Mouse (Mus musculus) stomach, embryonic 14.5 days (tissue): ENCODE results near the gene Med19. TPM values are rescaled to one million over a fixed set of nuclear protein-coding genes. Genes with fewer than 3 reads are reported as not detected.

Source experiments
- ATAC-seq: fragments of 200-750 bp; cut with Nextera tagmentation; 2 replicates; pipeline ENCODE4 v1.8.0; 2017; ENCODE audit warnings: low read depth, moderate TSS enrichment; ENCODE audit not compliant: insufficient number of reproducible peaks, insufficient read depth, low FRiP score
- H3K27ac ChIP-seq: fragments of 300-500 bp; sonication (generic); 2 replicates; pipeline ENCODE4 v1.5.1; 2014; ENCODE audit warnings: mild to moderate bottlenecking, low read length, moderate library complexity, mixed read lengths
- H3K27me3 ChIP-seq: fragments of 300-500 bp; sonication (generic); 2 replicates; pipeline ENCODE4 v1.6.1; 2014; ENCODE audit warnings: low read length, control low read depth, mixed read lengths; ENCODE audit not compliant: control insufficient read depth, insufficient read depth
- H3K36me3 ChIP-seq: fragments of 300-500 bp; sonication (generic); 2 replicates; pipeline ENCODE4 v1.6.1; 2014; ENCODE audit warnings: mild to moderate bottlenecking, control low read depth, low read length, moderate library complexity, mixed read lengths; ENCODE audit not compliant: control insufficient read depth, insufficient read depth
- H3K4me1 ChIP-seq: fragments of 300-500 bp; sonication (generic); 2 replicates; pipeline ENCODE4 v1.6.1; 2014; ENCODE audit warnings: low read length, control low read depth, mixed read lengths; ENCODE audit not compliant: control insufficient read depth, insufficient read depth
- H3K4me2 ChIP-seq: fragments of 300-500 bp; sonication (generic); replicated peaks from 2 replicates; pipeline ENCODE4 v1.6.1; 2014; ENCODE audit warnings: low read depth, low read length, control low read depth
- H3K4me3 ChIP-seq: fragments of 300-500 bp; sonication (generic); 2 replicates; pipeline ENCODE4 v1.5.1; 2014; ENCODE audit warnings: low read depth, low read length, control low read depth
- H3K9ac ChIP-seq: fragments of 300-500 bp; sonication (generic); replicated peaks from 2 replicates; pipeline ENCODE4 v1.6.1; 2014; ENCODE audit warnings: low read depth, mild to moderate bottlenecking, control low read depth, low read length, moderate library complexity, mixed read lengths
- H3K9me3 ChIP-seq: fragments of 300-500 bp; sonication (generic); 2 replicates; pipeline ENCODE4 v1.6.1; 2016; ENCODE audit warnings: low read depth, low read length, control low read depth; ENCODE audit not compliant: control insufficient read depth
- WGBS: fragments of 180-500 bp; shearing (Covaris S2); extraction: QIAGEN DNeasy Blood & Tissue Kit; methylation state at CpG from one replicate; pipeline ENCODE4 v1.1.7; 2014; 5-methylcytosine and 5-hydroxymethylcytosine counted together
- polyA plus RNA-seq: library from polyadenylated mRNA; unstranded; fragments of >200 nt; fragmentation: Nextera tagmentation; extraction: Ambion mirVana; gene quantifications from 2 replicates; pipeline ENCODE4 v1.2.1, GENCODE M21; 2014

Med19 gene
- polyA plus RNA-seq, 1 experiment from 2014 or later = 38.3 TPM

DNA sequence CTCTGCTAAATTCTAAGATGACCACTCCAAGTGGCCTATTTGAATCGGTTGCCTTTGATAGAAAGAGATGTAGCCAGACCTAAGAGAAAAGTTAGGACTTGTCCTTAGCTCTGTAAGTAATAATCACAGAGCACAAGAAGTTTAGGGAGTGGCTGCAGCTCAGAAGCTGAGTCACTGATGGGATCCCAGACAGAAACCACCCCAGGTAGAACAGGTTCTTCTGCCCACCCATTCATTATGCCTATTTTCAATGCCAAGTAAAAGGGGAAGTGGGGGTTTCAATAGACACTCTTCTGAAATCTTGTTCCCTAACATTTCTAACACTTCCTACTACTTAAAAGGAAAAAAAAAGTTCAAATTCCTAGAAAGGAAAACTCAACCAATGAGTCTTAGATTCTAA, 27.1 kb downstream of the Med19 start:
- Histone ChIP-seq H3K4me3 (no peak overlapping the region), H3K9ac (no peak overlapping the region), H3K27me3 (no peaks in the 10 kb centered on the region), H3K9me3 (no peaks in the 10 kb centered on the region), H3K4me1 (0 out of 2 replicates have a peak, but pooled peaks cover 4% of the 10 kb centered on the region), H3K36me3 (peaks cover 40% of the 10 kb centered on the region), H3K27ac (peak overlapping the region; percentile 63; the same call in 1 of the 2 replicates), H3K4me2 (no peak overlapping the region)
- ATAC-seq = 0 out of 2 replicates have a peak, but pooled peaks have one; percentile 23
- 73% methylated on average over 1 of the region's 1 CpGs for WGBS

DNA sequence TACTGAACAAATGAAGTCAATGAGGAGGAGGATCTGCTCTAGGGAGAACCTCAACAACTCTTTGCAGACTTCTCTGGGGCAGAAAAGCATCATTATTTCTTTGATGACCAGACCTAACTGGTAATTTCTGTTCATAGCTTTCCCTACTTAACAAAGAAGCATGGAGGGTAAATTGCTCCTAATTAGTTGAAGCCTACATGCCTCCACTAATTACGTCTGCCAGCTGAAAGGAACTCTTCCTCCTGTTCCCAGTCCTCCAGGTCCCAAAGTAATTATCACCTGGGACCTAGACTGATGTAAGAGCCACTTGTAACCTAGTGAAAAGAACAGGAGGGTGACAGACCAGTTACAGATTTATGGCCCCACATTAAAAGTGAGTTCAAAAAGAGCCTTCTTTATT, 29.3 kb downstream of the Med19 start:
- Histone ChIP-seq H3K4me1 (0 out of 2 replicates have a peak, but pooled peaks cover 4% of the 10 kb centered on the region), H3K27me3 (no peaks in the 10 kb centered on the region), H3K36me3 (peaks cover 41% of the 10 kb centered on the region), H3K4me3 (no peak overlapping the region), H3K27ac (no peak overlapping the region), H3K9me3 (no peaks in the 10 kb centered on the region), H3K9ac (no peak overlapping the region), H3K4me2 (no peak overlapping the region)
- 80% methylated on average over 1 of the region's 1 CpGs for WGBS
- ATAC-seq = no peak

DNA sequence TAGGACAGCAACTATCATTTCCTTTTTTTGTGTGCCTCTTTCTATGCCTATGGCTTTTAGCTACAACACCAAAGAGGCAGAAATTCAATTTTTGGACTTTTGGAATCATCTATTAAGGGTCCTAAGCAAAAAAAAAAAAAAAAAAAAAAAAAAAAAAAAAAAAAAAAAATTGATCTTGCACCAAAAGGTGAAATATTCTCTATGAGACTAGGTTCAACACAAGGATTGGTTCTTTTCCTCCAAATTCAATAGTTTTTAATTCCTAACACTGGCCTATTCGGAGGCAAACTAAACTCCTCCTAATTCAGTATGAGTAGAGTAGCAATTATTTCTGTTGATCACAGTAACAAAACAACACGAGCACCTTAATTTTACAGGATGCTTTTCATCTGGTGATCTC, 33.7 kb downstream of the Med19 start:
- Histone ChIP-seq H3K4me2 (no peak overlapping the region), H3K9ac (no peak overlapping the region), H3K9me3 (no peaks in the 10 kb centered on the region), H3K36me3 (peaks cover 30% of the 10 kb centered on the region), H3K4me3 (no peak overlapping the region), H3K27ac (no peak overlapping the region), H3K4me1 (peaks cover 15% of the 10 kb centered on the region), H3K27me3 (no peaks in the 10 kb centered on the region)
- ATAC-seq = no peak
- 87% methylated on average over 2 of the region's 2 CpGs for whole genome bisulfite sequencing

DNA sequence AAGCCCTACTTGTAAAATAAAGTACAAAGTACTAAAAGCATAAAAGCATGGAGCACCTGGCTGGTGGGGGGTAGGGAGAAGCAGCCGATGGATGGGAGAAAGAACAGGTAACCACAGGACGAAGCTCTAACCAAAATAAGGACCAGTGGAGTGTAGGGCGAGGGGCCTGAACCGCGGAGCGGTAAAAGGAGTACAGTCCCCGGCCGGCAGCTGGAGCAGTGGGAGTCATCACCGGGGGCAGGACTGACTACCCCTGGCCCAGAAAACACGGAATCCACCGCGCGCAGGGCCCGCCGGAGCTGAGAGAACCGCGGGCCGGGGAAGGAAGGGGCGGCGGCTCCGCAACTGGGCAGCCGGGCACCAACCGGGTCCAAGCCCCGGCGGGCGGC, 36.2 kb downstream of the Med19 start:
- under 1% methylated on average over 18 of the region's 26 CpGs for WGBS
- peak overlapping the region; percentile 72 for H3K4me2 ChIP-seq
- no peaks in the 10 kb centered on the region for H3K9me3 ChIP-seq
- no peak for ATAC-seq
- peak overlapping the region; percentile 90 for H3K27ac ChIP-seq
- peaks cover 15% of the 10 kb centered on the region; the same call in 1 of the 2 replicates for H3K36me3 ChIP-seq
- H3K4me1 ChIP-seq = peaks cover 11% of the 10 kb centered on the region
- peak overlapping the region; percentile 75 for H3K4me3 ChIP-seq
- peak overlapping the region; percentile 85 for H3K9ac ChIP-seq
- H3K27me3 ChIP-seq = no peaks in the 10 kb centered on the region

DNA sequence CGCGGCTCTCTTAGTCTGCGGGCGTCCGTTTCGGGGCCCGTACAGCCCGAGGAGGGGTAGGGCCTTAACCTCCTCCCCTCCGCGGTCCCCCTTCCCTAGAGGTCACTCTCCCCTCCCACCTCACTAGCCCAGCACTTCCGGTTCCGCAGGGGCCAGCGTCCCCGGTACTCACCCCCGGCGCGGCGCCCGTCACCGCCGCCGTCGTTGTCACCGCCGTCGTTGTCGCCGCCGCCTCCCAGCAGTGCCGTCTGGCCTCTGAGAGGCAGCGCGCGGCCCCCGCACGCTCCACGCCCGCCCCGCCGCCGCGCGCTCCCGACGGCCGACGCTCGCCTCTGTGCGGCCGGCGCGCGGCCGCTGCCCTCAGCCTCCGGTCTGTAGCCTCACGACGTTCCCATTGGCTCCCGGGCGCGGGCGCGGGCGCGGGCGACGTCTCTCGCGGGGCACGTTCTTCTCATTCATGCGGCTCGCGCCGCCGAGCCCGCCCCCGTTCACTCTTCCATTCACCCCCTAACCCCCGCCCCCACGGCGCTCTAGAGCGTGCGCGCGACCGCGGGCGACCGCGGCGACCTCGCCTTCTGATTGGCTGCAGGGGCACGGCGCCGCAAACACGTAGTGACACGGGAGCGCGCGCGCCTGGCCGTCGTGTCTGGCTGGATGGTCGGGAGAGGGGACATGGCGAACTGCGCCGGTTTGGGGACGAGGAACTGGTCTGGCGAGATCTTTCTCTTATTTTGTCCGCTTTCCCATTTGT, 36.8 kb downstream of the Med19 start, which contains the start of gene Zdhhc5:
Zdhhc5 (minus strand) TSS at position 370 of the 751 bp plus-strand sequence.
- Histone ChIP-seq H3K36me3 (peaks cover 11% of the 10 kb centered on the region; the same call in 1 of the 2 replicates), H3K27me3 (no peaks in the 10 kb centered on the region), H3K27ac (peak within 1 kb of the TSS; percentile 90), H3K4me1 (peaks cover 11% of the 10 kb centered on the region), H3K9ac (peak within 1 kb of the TSS; percentile 85), H3K9me3 (no peaks in the 10 kb centered on the region), H3K4me2 (peak within 1 kb of the TSS; percentile 86), H3K4me3 (peak within 1 kb of the TSS; percentile 75)
- WGBS = under 1% methylated on average over 89 of the region's 107 CpGs
- ATAC-seq = peak; percentile 96

DNA sequence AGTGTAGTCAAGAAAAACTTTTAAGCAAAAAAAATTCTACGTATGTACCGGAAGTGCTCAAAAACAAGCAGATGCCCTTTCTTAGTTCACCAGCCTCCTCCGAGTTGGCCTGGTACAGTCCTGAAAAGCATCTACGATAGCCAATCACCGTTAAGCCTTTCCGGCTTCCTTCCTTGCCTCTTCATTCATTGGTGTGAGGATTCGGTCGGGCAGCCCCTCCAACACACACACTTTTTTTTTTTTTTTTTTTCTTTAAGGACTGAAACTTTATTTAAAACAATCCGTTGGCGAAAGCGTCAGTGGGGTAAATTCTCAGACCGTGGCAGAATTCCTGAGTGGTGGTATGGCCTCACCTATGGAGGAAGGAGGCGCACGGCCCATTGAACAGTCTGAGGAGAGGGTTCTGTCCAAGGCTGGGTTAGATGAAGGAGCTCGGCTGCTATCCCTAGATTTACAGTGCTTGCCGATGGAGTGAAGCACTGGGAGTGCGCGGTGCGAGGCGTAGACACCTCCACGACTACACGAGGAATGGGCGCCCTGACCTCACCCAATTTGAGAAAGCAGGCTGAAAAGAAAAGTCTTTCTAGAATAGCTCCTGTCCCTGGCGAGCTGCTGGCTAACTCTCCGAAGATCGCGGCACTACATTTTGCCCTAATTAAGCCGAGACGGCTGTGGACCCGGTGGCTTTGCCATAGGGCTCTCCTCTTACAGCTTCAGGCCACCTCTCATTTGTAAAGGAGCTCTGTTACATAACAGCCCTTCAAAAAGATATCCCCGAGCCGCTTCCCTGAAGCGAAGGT, 37.6 kb downstream of the Med19 start:
- H3K4me1 ChIP-seq = peaks cover 11% of the 10 kb centered on the region
- peaks cover 3% of the 10 kb centered on the region; the same call in 1 of the 2 replicates for H3K36me3 ChIP-seq
- peak overlapping the region; percentile 90 for H3K27ac ChIP-seq
- no peaks in the 10 kb centered on the region for H3K27me3 ChIP-seq
- peak overlapping the region; percentile 73 for H3K9ac ChIP-seq
- H3K4me2 ChIP-seq = peak overlapping the region; percentile 86
- WGBS = under 1% methylated on average over 33 of the region's 33 CpGs
- peak; percentile 95 for ATAC-seq
- H3K4me3 ChIP-seq = peak overlapping the region; percentile 75
- no peaks in the 10 kb centered on the region for H3K9me3 ChIP-seq

- no peak for ATAC-seq
- Histone ChIP-seq H3K4me3 (peak overlapping the region; percentile 75), H3K27ac (peak overlapping the region; percentile 90), H3K9me3 (no peaks in the 10 kb centered on the region), H3K36me3 (peaks cover 3% of the 10 kb centered on the region; the same call in 1 of the 2 replicates), H3K27me3 (no peaks in the 10 kb centered on the region), H3K9ac (peak overlapping the region; percentile 73; the same call in 1 of the 2 replicates), H3K4me2 (peak overlapping the region; percentile 86), H3K4me1 (peaks cover 11% of the 10 kb centered on the region)
- WGBS = 32% methylated on average over 9 of the region's 9 CpGs
These were observed 38.5 kb downstream of the Med19 start for GRCm38 (mm10) chr2:84716423-84717355.
